Mouse (Mus musculus) lung, postnatal 36 days (tissue): ENCODE measurements around the gene Sf3b4.
"Not testable (repeated sequence)": the region's sequence is repeated elsewhere in the genome, so short reads cannot be mapped to it uniquely, and the experiment has no call there.

Experiments used
- DNase-seq: peaks from one replicate; pipeline ENCODE4 v3.0.0; 2022; ENCODE audit warnings: mixed read lengths

Sf3b4 gene

DNA sequence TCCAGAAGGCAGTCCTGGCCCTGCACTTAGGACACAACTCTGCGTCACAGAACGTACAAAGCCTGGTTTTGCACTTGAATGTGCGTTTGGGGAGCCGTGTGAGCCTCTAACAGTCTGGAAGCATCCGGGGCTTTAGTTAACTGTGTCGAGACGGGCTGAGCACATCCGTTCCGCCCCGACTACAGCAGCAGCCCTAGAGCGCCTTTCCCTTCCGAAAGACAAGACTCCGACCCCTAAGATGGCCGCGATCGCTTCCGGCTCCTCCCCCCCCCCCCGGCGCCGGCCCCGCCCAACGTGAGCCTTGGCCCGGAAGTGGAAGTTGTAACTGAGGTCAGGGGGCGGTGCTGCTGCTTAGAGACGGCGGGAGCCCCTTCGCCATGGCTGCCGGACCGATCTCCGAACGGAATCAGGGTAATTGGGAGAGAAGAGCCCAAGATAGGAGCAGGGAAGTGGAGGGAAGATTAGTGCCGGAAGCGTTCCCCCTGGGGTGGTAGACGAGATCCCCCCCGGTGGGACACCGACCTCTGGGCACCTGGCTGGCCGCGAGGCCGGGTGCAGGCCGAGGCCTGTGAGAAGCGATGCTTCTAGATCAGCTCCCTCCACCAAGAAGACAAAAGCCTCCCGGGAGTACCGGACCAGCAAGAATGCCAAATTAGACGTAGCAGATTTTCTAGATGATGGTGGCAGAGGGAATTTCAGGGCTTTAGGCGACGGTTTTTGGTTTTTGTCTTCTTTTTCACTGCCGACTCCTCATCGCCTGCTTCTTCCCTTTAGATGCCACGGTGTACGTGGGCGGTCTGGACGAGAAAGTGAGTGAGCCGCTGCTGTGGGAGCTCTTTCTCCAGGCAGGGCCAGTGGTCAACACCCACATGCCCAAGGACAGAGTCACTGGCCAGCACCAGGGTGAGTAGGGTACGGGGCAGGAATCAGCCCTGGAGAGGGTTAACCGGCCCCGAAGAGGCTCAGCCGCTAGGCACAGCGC is at the start of gene Sf3b4:
TSS of gene Sf3b4 (plus strand) at position 136 of the 982 bp plus-strand sequence.
- peak; percentile 91 for DNase-seq

DNA sequence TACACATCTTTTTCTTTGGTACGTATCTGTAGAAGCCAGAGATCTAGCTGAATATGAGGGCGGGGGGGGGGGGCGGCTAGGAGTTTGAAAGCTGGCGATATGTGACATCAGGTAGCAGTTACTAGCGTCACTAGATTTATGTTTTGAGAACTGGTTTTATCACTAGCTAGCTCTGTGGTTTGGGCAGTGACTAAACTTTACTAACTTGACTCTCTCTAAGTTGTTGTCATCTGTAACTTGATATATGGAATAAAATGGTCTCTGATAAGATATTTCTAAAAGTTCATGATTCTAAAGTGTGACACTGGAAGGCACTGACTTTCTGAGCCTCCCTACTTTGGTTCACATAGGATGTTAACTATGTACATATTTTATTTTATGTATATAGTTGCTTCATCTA is 47.9 kb upstream of the Sf3b4 start:
- no peak for DNase-seq

DNA sequence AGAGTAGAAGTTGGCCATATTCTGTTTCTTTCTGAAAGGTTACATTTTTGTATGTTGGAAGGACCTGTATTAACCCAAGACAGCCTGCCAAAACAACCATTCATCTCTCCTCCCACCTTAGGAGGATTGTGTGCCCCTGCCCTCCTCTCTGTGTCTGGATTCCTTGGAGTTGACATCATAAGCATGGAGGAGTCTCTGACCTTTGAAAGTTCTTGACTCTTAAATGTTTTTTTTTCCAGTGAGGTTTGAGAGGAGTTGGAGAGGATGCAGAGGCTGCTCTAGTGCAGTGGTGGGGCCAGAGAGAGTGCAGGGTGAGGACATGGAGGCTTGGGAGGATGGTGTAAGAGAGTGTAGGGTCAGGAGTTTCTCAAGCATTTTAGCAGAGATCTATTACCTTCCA is 44.0 kb upstream of the Sf3b4 start:
- DNase-seq: peak; percentile 25

DNA sequence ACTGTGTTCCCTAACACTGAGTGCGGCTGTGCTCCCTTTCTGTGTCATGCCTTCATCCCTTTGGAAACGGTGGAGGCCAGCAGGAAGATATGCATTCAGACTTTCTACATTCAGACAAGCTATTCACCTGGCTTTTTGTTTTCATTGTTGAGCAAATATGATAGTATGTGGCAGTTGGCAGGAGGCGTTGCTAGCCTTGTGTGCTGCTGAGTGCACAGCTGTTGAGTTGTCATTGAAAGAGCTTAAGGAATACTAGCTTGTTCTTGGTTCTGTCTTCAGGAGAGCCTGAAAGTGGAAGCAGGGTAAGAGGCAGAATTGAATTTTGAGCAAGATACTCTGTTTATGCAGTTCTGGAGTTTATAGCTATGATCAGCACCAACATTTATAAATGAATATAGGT is 39.7 kb upstream of the Sf3b4 start:
- DNase-seq: peak; percentile 12

DNA sequence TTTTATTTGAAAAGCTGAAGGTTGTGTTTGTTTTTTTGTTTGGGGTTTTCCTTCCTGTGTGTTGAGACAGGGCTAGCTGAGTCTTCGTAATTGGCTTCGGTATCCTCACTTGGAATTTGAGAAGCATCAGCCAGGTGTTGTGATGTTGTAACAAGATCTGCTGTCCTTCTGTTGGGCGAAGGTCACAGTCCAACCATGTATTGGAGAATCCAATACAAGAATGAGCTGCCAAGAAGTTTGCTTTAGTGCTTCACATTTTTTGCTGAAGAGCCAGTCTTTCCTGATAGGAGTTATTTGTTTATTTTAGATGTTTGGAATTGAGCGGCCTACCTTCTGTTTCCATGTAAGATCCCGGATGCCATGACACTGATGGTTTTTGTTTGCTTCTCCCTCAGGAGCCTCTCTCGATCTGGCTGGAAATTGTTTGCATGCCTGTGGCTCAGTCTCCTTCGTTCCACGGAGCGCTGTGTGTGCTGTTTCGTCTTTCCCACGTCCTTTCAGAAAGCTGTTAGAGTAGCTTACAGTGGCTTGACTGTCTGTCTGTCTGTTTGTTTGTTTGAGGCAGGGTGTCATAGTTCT is 38.7 kb upstream of the Sf3b4 start:
- peak; percentile 49 for DNase-seq

DNA sequence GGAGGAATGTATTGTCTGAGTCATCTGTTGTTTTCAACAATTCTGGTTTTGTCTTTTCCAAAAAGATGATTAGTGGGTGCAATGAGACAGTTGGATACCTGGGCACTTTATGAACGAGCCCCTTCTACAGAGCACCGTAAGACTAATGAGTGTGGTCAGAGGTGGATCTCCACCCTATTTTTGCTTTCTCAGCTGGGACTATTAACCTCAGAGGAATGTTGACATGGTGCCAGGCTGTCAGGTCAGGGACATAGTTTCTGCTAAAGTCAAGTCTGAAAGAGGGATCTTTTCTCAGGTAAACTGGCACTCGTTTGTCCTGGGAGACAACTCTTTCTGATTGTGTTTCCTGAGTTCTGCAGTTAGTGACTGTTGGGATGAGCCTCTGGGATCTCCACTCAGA is 37.1 kb upstream of the Sf3b4 start:
- peak; percentile 54 for DNase-seq

DNA sequence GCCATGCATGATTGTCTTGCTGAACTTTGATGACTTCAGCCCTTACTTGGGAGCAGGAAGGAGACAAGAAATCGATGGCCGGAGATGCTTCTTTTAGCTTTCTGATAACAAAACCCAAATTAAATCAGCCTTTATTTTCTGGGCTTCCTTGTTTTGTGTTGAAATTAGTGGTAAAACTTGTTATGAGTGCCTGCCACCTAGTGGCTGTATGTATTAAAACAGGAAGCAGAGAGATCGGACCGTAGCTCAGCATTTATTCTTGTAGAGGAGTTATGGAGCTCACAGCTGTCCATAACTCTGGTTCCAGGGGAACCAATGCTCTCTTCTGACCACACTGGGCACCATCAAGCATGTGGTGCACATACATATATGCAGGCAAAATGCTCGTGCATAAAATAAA is 24.2 kb upstream of the Sf3b4 start:
- peak; percentile 89 for DNase-seq

DNA sequence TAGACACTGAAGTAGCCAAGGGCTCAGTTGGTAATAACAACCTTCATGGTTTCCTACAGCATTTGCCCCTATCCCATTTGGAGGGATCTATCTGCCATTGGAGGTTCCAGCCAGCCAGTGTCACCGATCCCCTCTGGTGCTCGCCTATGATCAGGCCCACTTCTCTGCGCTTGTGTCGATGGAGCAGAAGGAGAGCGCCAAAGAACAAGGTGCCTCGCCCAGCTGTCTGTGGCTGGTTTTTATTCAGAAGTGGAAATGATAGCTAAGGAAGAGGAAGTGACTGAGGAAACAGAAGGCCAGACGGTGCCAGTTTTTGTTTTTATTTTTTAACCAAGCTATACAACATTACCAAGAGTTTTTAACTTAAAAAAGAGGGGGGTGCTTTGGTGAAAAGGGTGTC is 20.3 kb upstream of the Sf3b4 start:
- no peak for DNase-seq

DNA sequence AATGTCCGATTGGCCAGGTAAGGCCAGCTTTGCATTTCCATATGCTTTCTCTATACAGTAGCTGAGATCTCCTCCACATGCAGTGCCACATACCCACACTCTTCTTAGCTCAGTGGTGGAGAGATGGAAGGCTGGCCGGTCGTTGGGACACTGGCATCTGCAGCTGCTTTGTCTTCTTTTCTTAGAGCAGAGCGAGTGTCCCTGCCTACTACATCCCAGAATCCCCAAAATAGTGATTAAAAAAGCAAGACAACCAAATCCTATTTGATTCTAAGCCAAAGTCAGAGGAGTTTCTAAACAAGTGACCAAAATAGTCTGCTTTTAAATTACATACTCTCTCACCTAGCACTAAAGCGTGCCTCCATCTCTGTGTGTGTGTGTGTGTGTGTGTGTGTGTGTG is 19.5 kb upstream of the Sf3b4 start:
- no peak for DNase-seq

DNA sequence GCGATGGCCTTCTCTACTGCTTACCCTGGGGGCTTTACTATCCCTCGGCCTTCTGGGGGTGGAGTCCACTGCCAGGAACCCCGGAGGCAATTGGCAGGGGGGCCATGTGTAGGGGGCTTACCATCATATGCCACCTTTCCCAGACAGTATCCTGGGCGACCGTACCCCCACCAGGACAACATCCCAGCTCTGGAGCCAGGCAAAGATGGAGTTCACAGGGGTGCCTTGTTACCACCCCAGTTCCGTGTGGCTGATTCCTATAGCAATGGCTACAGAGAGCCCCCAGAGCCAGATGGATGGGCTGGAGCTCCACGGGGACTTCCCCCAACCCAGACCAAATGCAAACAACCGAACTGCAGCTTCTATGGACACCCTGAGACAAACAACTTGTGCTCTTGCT is 16.6 kb upstream of the Sf3b4 start:
- no peak for DNase-seq

DNA sequence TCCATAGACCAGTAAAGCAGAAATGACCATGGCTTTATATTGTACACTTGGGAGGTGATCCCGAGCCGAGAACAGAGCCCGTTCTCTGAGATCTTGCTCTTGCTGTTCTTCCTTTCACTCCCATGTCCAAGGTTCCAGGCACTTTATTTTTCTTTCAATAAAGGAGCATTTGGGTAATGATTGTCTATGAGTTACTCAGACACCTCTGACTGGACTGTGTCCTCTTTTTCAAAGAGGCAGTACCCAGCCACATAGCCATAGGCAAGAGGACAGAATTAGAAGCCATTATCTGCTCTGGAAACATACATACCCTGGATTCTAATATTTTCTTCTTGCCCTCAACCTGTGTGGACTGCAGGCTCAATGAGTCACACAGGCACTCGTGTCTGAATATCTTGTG is 12.3 kb upstream of the Sf3b4 start:
- DNase-seq: no peak

DNA sequence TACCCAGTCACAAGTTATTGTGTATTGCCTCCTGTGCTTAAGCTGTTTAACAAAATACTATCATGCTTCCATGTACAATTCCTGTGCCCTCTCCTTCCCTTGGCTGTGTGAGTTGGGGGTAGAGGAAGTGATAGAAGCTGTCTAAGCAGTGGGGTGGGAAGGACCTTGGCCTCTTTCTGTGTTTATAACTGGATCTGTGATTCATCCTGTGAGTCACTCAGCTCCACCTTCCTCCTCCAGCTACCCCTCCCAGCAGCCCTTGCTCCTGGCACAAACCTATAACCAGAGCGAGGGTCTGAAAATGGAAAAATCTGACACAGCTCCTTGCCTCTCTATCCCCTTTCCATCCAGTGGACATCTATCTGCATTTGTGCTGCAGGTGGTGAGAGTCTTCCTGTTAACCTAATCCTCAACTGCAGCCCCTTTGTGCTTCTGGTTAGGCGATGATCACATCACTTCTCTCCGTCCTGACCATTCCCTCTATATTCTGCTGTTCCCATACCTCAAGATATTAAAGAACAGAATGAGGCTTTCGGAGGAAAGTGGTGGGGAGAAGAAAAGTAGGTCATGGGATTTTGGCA is 11.8 kb upstream of the Sf3b4 start:
- peak; percentile 75 for DNase-seq

DNA sequence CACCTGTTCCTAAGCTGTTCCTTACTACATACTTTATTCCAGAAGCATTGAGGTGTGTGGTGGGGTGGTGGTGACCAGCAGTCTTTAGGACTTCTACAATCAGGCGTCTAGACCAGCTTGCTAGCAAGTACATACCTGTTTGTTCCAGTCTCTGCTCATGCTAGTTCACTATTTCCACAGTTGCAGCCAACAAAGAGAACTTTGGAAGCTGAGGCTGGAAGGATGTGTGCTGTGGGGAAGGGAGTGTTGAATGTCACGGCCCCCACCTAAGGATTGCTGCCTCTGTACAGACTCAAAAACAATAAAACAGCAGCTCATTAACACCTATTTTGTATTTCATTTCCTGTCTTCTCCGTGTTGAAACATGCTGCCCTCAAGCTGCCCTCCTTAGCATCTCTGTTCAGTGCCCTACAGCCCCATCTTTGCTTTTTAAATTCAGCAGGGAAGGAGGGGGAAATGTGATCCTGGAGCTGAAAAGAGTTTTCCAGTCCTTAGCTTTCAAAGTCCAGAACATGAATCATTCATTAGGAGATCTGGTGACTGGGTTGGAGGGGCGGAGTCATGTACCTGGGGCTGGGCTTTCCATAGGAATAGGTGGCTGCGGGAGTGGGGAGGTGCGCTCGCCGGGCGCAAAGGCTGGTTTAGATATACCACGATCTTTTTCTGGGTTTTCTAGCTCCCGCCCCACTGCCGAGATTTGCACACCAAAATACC is 11.2 kb upstream of the Sf3b4 start:
- DNase-seq: peak; percentile 81

DNA sequence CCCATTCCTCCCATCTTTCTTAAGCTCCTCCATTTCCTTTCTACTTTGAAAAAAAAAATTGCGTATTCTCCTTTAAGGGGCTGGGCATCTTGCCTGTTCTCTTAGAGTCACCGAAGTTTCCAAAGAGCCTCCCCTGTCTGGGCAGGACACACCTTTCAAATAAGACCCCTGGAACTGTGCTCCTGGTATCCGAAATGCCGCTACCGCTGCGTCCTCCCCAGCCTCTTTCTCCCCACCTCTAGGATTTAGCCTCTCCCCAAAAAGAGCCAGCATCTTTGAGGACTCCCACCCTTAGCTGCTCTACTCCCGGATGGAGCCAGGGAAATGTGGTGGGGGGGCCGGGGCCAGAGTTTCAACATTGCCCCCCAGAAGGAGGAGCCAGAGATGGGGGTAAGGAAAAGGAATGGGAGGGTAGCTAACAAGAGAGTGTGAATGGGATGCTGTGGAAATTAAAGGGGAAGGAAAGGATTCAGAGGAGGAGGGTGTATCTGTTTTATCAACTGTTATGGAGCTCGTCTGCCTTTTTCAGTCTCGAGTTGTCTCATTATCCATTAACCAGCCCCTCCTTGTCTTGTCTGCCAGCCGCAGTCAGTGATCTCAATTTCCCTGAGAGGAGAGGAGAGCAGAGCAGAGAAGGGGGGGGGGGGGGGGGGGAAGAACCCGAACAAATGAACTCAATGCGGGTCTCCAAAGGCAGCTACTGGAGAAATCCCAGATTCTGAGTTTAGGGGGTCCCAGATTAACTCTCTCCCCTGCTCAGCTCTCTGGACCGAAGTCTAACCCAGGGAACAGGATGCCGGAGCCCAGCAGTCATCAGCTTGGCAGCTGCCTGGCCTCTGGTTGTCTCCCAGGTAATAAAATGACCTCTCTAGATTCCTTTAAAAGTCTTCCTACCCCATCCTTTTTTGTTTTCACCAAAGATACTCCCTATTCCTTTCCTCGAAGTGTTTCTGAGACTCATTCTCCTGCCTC is 10.0 kb upstream of the Sf3b4 start, which contains the start of gene Mtmr11:
TSS of gene Mtmr11 (plus strand) at position 136 of the 972 bp plus-strand sequence.
- DNase-seq: peak; percentile 51

DNA sequence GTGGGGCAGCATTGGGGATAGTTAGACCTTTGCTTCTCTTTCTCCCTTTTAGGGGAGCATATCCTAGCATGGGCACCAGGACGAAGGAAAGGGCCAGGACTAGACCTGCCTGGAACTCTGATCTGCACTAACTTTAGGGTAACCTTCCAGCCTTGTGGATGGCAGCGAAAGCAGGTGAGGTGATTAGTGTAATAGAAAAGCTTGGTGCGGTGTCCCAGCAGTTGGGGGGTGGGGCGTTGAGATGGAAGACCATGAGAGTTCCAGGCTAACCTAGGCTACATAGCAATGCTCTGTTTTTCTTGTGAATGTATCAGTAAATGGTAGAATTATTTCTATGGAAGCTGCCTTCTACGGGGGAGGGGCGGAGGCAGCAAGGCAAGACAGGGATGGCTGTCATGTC is 9.1 kb upstream of the Sf3b4 start:
- DNase-seq: no peak

DNA sequence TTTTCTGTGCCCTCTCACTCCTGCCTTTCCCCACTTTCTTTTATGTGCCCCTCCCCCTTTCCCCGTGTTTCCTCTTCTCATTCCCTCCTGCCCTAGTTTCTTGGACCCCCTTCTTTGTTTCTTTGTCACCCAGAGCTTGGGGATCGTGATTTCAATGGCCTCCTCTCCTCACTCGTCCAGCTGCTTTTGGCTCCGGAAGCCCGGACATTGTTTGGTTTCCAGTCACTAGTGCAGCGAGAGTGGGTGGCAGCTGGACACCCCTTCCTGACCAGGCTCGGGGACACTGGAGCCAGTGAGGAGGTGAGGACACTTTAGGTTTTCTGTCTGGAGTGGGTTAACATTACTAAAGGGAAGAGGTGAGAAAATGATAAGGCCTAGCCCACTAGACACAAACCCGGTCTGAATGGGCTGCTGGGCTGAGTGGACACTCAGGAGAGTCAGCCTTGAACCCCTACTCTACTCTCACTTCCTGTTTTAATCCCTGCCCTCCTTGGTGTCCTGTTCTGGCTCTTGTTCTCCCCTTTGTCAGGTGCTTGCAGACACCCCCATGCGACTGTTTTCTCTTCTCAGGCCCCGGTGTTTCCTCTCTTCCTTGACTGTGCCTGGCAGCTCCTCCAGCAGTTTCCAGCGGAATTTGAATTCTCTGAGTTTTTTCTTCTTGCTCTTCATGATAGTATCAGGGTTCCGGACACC is 3.5 kb upstream of the Sf3b4 start:
- DNase-seq: no peak

DNA sequence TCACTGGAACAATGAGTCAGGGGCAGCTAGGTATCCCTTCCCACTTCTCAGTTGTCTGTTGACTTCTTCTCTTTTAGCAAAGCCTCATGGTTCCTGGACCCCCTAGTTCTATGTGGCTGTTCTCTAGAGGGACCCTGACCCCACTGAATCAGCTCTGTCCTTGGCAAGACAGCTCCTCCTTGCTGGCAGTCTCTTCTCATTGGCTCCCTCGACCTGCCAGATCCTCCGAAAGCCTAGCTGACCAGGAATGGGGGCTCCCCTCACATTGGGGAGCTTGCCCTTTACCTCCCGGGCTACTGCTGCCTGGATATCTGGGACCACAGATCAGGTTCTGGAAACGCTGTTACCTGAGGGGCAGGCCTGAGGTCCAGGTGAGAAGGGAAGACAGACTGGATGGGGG is 1.9 kb upstream of the Sf3b4 start:
- no peak for DNase-seq

DNA sequence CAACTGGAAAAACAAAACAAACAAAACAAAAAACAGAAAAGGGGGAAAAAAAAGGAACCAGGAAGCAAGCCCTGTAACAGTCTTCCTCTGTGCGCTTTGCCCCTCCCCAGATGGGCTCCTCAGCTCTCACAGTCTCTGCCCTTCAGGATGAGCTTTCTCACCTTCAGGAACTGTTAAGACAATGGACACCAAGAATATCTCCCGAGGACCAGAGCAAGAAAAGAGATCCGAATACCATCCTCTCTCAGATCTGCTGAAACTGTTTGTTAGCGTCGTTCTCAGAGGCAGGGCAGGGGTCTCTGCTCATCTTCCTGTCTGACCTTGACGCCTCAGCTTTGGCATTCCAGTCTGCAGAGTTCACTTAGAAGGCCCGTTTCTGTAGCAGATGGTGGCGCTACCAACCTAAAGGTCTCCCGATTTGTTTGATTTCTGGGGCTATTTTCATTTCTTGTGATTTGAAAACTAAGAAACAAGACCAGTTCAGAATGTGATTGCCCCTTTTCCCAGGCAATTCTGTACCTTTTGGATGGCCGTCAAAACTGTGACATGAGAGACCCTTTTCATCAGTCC is 1.1 kb upstream of the Sf3b4 start:
- no peak for DNase-seq

DNA sequence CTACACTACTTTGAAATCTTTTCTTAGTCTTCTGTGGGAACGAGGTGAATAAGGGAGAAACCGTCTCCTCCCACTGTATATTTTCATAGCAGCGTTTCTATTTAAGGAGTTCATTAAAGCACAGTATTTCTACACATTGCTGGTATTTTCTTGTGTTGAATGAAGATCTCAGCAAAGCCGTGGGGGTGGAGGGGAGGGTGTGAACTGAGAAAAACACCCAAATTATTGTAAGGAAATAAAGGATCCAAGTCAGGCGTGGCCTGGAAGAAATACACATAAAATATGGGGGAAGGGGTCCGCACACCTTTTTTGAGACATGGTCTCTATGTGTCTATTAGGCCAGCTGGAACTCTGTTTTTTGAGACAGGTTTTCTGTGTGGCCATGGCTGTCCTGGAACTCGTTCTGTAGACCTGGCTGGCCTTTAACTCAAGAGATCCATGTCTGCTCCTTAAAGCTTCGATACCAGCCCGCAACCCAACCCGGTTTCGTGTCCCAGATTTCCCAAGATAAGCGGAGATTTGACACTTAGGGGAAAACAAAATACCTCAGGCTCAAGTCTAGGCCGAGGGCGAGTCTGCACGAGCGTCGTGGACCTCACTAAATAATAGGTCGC is 442 bp upstream of the Sf3b4 start:
- DNase-seq: no peak

DNA sequence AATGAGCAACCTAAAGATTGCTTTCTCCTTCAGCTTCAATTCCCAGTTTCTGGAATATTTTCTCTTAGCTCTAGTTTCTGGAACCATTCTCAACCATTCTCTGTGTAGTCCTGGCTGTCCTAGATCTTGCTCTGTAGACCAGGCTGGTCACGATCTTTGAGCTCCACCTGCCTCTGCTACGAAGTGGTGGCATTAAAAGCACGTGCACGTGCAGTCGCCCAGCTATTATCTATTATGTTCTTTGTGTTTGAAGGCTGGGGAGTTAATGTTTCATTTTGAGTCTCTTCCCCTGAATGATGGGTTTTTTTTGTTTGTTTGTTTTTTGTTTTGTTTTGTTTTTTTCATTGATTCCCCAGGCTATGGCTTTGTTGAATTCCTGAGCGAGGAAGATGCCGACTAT is 1.1 kb downstream of the Sf3b4 start:
- no peak for DNase-seq

DNA sequence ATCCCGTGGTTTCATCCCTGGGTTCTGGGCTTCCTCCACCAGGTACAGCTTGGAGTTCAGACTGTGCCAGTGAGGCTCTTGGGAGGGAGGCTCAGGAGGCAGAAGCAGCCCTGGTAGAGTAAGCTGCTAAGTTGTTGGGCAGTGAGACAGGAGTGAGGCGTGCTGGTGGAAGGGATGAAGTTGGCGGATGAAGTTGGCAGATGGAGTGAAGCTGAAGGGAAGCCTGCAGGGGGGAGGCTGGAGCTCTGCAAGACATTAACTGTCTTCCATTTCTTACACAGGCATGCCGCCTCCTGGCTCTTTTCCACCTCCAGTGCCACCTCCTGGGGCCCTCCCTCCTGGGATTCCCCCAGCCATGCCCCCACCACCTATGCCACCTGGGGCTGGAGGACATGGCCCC is 1.9 kb downstream of the Sf3b4 start:
- DNase-seq: not testable (repeated sequence)
